Mouse (Mus musculus) kidney, postnatal 25 days (tissue): Measurements from ENCODE around the gene Mllt10.
A peak's percentile ranks its signal among the peaks of the same experiment; 100 is the strongest.

Experiments
- DNase-seq, 2 experiments: peaks; one replicate each; pipeline ENCODE4 v3.0.0; 2021; ENCODE audit warnings: mixed read lengths in 2 of 2

Mllt10 gene

DNA sequence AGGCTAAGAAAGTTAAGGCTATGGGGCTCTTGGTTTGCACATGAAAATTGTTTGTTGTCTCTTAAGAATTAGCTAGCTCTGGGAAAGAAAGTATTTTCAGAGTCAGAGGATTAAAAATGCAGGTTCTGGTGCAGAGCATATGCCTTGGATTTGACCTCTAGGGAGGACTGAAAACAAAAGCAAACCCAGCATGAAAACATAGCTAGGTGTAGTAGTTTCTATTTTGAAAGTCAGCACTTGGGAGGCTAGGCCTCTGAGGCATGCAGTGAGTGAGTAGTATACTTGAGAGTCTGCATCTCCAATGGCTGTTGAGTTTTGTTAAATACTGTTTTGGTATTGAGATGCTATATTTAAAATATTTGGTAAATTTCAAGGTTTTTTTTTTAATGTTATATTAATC, 39.3 kb downstream of the Mllt10 start:
- no peak for DNase-seq

- DNase-seq, result no peak
Observed at GRCm38 (mm10) chr2:18095804-18096203, 40.8 kb downstream of the Mllt10 start.

GRCm38 (mm10) chr2:18100914-18101313, 45.9 kb downstream of the Mllt10 start:
- peak in 1 of 2 experiments; percentile 38 for DNase-seq

- DNase-seq, result no peak
Observed at GRCm38 (mm10) chr2:18107561-18107960, 52.5 kb downstream of the Mllt10 start.

- DNase-seq, result no peak
Observed at GRCm38 (mm10) chr2:18108214-18108613, 53.2 kb downstream of the Mllt10 start.

DNA sequence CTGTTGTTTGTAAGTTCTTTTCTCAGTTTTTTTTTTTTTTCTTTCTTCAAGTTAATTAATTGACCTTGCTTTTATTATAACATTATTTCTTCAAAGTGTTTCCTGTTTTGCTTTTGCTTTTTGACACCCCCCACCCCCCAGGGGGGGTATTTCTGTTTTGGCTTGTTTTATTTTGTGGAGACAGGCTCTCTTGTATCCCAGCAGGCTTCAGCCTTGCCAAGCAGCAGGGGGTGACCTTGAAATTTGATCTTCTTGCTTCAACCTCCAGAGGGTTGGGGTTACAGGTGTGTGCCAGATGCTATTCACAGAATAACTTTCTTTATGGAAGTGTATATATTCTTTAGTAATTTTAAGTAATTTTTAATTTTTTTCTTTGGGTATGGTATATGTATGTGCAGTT, 56.4 kb downstream of the Mllt10 start:
- peak; percentile 27 to 59 for DNase-seq

GRCm38 (mm10) chr2:18116432-18116831, 61.4 kb downstream of the Mllt10 start:
- no peak for DNase-seq

DNA sequence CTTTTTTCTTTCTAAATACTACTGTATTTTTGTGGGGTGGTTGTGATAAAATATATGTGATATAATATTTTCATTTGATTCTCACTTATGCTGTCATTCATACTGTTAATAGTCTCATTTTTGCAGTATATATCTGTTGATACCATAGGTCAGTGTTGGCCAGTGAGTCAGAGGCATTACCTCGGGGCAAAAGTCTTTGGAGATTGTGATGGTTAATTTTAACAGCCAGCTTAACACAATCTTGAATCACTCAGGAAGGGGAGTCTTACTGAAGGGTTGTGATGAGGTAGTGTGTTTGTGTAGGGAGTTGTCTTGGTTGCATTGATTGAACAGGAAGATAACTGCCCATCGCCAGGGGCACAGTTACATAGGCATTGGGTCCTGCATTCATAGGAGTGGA, 83.1 kb downstream of the Mllt10 start:
- DNase-seq, result no peak

DNA sequence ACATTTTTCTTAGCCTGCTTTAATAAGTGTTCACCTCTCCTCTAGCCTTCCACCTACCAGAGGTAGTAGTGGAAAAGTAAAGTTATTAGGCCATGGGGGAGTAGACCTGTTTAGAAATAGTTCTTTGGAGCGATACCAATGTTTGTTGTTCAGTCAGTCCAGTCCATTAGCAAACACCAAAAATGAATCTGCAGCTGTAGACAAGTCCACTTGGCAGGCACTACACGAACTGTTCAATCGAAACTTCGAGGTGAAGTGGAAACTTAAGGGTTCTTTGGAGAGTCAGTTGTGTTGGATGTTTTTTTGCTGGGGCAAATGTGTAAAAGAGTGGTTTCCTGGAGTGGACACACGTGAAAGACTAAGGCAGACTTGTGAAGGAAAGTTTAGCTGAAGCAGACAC, 84.6 kb downstream of the Mllt10 start:
- no peak for DNase-seq

DNA sequence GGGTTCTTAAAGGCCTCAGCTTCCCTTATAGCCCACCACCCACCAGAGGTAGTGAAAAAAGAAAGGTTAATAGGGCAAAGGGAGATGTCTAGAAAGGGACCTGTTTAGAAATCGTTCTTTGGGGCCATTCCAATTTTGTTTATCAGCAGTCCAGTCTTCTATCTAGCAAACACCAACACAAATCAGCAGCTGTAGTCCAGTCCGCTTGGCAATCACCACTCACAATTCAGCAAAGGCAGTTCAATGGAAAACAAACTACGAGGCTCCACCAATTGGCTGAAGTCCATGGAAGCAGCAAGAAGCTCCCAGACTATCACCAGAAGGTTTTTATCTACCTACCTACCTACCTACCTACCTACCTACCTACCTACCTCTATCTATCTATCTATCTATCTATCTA, 101.1 kb downstream of the Mllt10 start:
- DNase-seq, result no peak

DNA sequence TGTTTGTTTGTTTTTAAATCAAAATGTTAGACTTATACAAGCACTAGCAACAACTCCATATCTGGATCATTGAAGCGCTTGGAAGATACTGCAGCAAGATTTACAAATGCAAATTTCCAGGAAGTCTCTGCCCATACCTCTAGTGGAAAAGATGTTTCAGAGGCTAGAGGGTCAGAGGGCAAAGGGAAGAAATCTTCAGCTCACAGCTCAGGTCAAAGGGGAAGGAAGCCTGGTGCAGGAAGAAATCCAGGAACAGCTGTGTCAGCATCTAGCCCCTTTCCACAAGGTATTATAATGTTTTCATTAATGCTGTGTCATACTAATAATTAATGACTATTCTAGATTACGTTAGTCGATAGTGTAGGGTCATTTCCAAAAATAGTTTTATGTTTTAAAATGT, 104.4 kb downstream of the Mllt10 start:
- no peak for DNase-seq

GRCm38 (mm10) chr2:18160992-18161391, 106.0 kb downstream of the Mllt10 start:
- DNase-seq, result no peak

DNA sequence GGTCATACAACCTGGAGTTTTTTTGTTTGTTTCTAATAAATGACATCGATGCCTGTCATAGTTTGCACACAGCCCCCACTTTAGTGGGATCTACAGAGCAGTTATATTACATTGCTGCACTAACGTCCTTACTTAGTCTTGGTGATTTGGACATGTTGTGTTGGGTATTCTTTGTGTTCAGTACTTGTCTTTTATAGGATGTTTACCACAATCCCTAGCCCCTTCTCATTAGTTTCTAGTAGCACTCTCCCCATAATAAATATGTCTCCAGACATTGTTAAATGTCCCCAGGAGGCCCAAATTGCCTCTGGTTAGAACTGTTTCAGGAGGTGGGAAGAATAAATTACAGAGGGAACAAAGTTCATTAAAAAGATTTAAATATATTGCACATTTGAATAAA, 110.5 kb downstream of the Mllt10 start:
- no peak for DNase-seq

DNA sequence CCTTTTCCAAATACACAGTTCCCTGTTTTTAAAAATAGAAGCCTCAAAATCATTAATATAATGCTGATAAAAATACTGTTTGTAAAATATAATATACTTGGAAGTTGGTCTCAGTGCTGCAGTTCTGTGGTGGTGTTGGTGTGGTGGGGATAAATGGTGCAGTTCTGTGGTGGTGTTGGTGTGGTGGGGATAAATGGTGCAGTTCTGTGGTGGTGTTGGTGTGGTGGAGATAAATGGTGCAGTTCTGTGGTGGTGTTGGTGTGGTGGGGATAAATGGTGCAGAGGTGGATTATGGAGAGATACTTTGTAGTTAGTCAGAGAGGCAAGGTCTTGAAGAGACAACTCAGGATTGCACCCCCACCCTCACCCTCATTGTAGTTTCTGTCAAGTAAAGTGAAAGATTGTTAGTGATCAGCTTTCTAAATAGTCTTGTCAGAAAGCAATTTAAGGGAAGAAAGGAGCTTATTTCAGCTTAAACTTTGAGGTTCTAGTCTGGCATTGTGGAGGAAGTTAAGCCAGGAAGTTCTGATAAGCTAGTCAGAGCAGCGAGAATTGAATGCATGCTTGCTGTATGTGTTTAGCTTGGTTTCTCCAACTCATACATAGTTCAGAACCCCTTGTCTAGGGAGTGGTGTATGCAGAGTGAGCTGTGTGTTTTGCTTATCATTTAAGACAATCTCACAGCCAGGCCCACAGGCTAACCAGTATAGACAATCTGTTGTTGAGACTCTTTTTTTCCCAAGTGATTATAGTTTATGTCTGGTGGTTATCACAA, 114.3 kb downstream of the Mllt10 start:
- no peak for DNase-seq

- DNase-seq, result no peak
Observed at GRCm38 (mm10) chr2:18175234-18175633, 120.2 kb downstream of the Mllt10 start.

GRCm38 (mm10) chr2:18176235-18176634, 121.2 kb downstream of the Mllt10 start:
- no peak for DNase-seq

GRCm38 (mm10) chr2:18180323-18180722, 125.3 kb downstream of the Mllt10 start:
- DNase-seq, result no peak

DNA sequence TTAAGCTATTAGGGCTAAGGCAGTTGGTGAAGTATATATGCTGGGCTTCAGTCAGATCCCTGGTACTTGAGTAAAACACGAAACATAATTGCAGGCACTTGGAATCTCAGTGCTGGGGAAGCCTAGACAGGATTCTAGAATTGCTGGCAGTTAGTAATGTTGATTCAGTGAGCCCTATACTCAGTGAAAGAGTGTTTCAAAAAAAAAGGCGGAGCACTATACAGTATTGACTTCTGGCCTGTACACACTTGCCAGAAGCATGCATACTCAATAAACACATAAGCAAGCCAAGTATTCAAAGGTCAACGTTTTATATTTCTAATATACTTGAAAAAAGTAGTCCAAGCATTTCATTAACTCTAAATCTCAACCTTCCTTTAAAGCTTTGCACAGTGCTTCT, 126.6 kb downstream of the Mllt10 start:
- no peak for DNase-seq

- DNase-seq, result no peak
Observed at GRCm38 (mm10) chr2:18183079-18183478, 128.0 kb downstream of the Mllt10 start.

- no peak for DNase-seq
Observed at GRCm38 (mm10) chr2:18188367-18188766, 133.3 kb downstream of the Mllt10 start.

- DNase-seq, result no peak
Observed at GRCm38 (mm10) chr2:18195285-18195684, 140.2 kb downstream of the Mllt10 start.

DNA sequence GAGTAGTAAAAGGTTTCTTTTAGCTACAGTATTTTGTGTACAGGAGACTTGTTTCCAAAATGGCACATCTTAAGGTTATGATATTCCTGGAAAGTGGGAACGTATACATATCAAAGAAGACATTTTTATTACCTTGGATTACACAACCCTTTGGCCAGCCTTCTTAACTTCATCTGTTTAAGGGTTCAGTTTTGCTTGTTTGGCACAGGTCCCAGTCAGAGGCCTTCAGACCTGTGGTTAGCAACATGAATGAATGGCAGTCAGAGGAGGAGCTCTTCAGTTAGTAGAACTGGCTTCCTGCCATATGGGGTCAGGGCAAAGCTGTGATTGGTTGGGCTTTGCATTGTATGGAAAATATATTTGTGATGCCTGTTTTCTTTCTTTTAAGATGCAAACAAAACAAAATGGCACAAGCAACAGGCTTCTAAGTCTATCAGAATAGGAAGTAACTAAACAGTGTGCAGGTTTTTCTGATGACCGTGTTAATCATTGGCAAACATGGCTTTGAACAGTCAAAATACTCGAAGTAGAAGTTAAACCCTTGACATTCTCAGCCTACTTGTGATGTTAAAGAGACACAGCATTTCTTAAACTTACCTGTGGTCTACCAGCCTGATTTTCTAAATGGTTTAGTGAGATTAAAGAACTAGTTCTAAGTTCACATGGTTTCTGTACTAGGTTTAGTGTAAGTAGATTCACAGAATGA, 140.8 kb downstream of the Mllt10 start:
- peak; percentile 74 to 77 for DNase-seq

DNA sequence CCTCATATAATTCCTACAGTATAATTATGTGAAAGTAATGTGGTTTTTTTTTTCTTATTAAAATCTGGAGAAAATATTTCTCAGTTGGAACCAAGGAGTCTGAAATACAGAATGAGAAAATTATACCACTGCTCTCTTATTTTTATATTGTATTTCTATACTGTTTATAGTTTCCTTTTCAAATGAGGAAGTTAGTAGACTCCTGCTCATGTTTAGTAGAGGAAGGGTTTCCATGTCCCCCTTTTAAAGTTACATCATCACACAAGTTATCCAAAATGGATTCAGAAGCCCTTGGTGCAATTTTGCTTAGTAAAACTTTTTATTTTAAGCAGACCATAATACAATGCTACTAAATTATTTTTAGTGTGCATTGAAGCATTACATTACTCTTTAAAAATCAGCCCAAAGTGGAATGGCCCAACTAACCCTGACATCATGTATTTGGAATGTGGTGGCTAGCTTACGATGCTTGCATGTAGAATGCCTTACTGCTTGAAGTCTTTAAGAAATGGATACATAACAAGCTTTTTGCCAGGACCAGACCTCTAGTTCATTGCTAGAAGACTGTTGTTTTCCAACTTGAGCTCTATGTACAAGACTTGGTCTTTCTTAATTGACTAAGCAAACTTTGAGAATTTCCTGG, 146.9 kb downstream of the Mllt10 start:
- no peak for DNase-seq

- DNase-seq, result no peak
Observed at GRCm38 (mm10) chr2:18202923-18203322, 147.9 kb downstream of the Mllt10 start.
